Mouse (Mus musculus): ENCODE results near the gene Ptk6. TPM values are rescaled to one million over a fixed set of nuclear protein-coding genes. Genes with fewer than 3 reads are reported as not detected.
A peak's percentile ranks its signal among the peaks of the same experiment; 100 is the strongest.

Ptk6 gene
- polyA plus RNA-seq, 1 experiment from 2014 or later, result not detected

DNA sequence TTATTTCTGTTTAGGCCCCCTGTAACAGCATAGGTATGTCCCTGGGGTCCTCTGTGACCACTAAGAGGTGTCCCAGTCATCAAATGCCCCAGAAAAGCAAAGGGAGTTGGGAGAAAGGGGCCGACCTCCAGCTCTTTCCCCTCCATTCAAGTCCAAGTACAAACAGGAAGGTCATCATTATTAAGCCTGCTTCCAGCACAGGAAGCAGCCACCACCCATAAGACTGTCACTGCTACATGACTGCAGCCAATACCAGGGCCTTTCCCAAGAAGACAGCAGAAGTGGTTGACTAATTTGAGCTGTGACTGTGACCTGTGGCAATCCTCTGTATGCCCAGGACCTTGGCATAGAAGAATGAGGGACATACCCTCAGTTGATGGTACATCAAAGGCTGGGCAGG lies 25.7 kb upstream of the Ptk6 start:
- 54% methylated on average over 1 of the region's 1 CpGs for WGBS
- H3K4me1 ChIP-seq (replicated peaks; ENCODE audit: control insufficient read depth, insufficient read depth, low read length), result no peaks in the 10 kb centered on the region
- H3K4me3 ChIP-seq (ENCODE audit: low read depth, low read length), result no peak overlapping the region
- no peaks in the 10 kb centered on the region for H3K27me3 ChIP-seq (replicated peaks; ENCODE audit: control insufficient read depth, insufficient read depth, low read length)
- no peaks in the 10 kb centered on the region; the same call in 1 of the 2 replicates for H3K36me3 ChIP-seq (ENCODE audit: control insufficient read depth, insufficient read depth, low read length)
- ATAC-seq (replicated peaks; ENCODE audit: low FRiP score) (no peak), DNase-seq (ENCODE audit: low spot score) (no peak)
- H3K9me3 ChIP-seq (ENCODE audit: control insufficient read depth, low read length), result no peaks in the 10 kb centered on the region
- H3K27ac ChIP-seq (ENCODE audit: low read depth, low read length), result no peak overlapping the region
- no peak overlapping the region for H3K4me2 ChIP-seq
- no peak overlapping the region for H3K9ac ChIP-seq (ENCODE audit: low read depth, low read length)

DNA sequence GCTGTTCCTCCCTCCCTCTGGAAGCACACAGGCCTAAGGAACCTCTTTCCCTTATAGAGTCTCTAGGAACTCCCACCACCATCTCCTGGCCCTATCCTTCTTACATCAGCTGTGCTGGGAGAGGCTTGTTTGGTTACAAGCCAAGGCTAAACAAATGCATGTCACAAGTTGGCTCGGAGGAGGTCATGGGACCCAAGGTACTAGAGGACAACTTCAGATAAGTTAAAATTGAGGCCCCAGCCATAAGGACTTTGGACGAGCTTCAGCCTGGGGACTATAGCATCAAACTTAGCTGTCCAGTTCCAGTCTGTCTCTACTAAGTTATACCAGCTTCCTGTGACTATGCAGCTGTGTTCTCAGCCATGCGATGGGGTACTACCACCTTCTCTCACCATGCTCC lies 24.5 kb upstream of the Ptk6 start:
- WGBS, result 82% methylated on average over 3 of the region's 3 CpGs
- Histone ChIP-seq H3K4me2 (no peak overlapping the region), H3K4me1 (replicated peaks; ENCODE audit: control insufficient read depth, insufficient read depth, low read length) (no peaks in the 10 kb centered on the region), H3K27ac (ENCODE audit: low read depth, low read length) (no peak overlapping the region), H3K27me3 (replicated peaks; ENCODE audit: control insufficient read depth, insufficient read depth, low read length) (no peaks in the 10 kb centered on the region), H3K9ac (ENCODE audit: low read depth, low read length) (no peak overlapping the region), H3K36me3 (ENCODE audit: control insufficient read depth, insufficient read depth, low read length) (no peaks in the 10 kb centered on the region; the same call in 1 of the 2 replicates), H3K4me3 (ENCODE audit: low read depth, low read length) (no peak overlapping the region), H3K9me3 (ENCODE audit: control insufficient read depth, low read length) (no peaks in the 10 kb centered on the region)
- DNase-seq (ENCODE audit: low spot score) (no peak), ATAC-seq (replicated peaks; ENCODE audit: low FRiP score) (no peak)

DNA sequence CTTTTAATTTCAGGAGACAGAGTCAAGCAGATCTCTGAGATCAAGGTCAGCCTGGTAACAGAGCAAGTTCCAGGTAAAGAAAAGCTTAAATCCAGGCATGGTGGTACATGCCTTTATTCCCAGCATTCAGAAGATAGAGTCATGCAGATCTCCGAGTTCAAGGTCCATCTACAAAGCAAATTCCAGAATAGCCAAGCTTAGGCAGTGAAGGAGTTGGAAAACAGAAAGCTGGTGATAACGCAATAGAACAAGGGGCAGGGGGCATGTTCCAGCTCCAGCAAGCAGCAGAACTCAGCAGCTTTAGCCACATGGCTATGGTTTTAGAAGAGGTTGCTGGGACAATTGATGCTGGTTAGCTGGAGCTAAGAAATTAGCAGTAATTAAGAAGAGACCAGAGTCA lies 22.4 kb upstream of the Ptk6 start:
- no peak overlapping the region for H3K4me3 ChIP-seq (ENCODE audit: low read depth, low read length)
- H3K27ac ChIP-seq (ENCODE audit: low read depth, low read length), result no peak overlapping the region
- no peaks in the 10 kb centered on the region for H3K36me3 ChIP-seq (ENCODE audit: control insufficient read depth, insufficient read depth, low read length)
- no peak overlapping the region for H3K9ac ChIP-seq (ENCODE audit: low read depth, low read length)
- H3K4me1 ChIP-seq (replicated peaks; ENCODE audit: control insufficient read depth, insufficient read depth, low read length), result peaks cover 5% of the 10 kb centered on the region
- no peaks in the 10 kb centered on the region for H3K9me3 ChIP-seq (ENCODE audit: control insufficient read depth, low read length)
- DNase-seq (ENCODE audit: low spot score) (no peak), ATAC-seq (replicated peaks; ENCODE audit: low FRiP score) (no peak)
- H3K4me2 ChIP-seq, result no peak overlapping the region
- no peaks in the 10 kb centered on the region for H3K27me3 ChIP-seq (replicated peaks; ENCODE audit: control insufficient read depth, insufficient read depth, low read length)
- WGBS, result 80% methylated on average over 2 of the region's 2 CpGs

GRCm38 (mm10) chr2:181220361-181220760 lies 17.8 kb upstream of the Ptk6 start:
- no peak for DNase-seq (ENCODE audit: low spot score)
- 40% methylated on average over 2 of the region's 2 CpGs for WGBS
- no peak overlapping the region for H3K9ac ChIP-seq (ENCODE audit: low read depth, low read length)
- peak overlapping the region; percentile 25 for H3K4me3 ChIP-seq (ENCODE audit: low read depth, low read length)
- H3K36me3 ChIP-seq (ENCODE audit: control insufficient read depth, insufficient read depth, low read length), result no peaks in the 10 kb centered on the region
- H3K9me3 ChIP-seq (ENCODE audit: control insufficient read depth, low read length), result no peaks in the 10 kb centered on the region
- H3K27me3 ChIP-seq (replicated peaks; ENCODE audit: control insufficient read depth, insufficient read depth, low read length), result peaks cover 3% of the 10 kb centered on the region; the same call in 1 of the 2 replicates
- no peak overlapping the region for H3K27ac ChIP-seq (ENCODE audit: low read depth, low read length)
- ATAC-seq (replicated peaks; ENCODE audit: low FRiP score), result no peak
- H3K4me1 ChIP-seq (replicated peaks; ENCODE audit: control insufficient read depth, insufficient read depth, low read length), result peaks cover 10% of the 10 kb centered on the region
- H3K4me2 ChIP-seq, result peak overlapping the region; percentile 67

DNA sequence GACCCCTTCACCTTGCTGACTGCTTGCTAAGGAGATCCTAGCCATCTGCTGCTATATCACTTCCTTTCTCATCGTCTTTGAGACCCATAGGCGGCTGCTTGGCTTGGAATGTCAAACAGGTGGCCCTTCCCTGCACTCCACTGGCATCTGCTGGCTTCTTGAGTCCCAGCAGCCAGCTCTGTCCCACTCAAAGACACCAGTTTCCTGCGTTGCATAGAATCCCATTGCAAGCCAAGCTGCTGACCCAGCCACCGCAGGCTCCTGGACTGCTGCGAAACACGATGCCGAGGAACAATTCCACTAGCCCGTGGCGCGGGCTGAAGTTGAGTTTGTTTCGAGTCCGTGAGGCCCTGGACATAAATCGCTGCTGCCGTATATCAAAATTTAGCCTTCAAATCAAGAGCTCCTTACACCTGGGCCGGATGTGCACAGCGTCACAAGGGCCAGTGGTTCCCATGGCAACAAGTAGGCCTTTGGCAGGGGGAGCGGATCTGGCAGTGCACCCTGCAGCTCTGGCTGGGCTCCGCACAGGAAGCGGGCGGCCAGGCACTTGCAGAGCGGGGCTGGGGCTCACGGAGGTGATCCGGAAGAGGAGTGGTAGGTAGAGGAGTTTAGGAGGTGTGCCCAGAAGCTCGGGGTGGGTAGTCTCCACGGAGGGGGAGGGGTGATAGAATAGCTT lies 17.1 kb upstream of the Ptk6 start, which contains the start of gene Fndc11:
Gene Fndc11, plus strand, starts transcription at position 476 of the 679 bp plus-strand sequence.
- ATAC-seq (replicated peaks; ENCODE audit: low FRiP score) (peak; percentile 81), DNase-seq (ENCODE audit: low spot score) (peak; percentile 75)
- Histone ChIP-seq H3K27me3 (replicated peaks; ENCODE audit: control insufficient read depth, insufficient read depth, low read length) (peaks cover 3% of the 10 kb centered on the region; the same call in 1 of the 2 replicates), H3K9ac (ENCODE audit: low read depth, low read length) (peak within 1 kb of the TSS; percentile 7; the same call in 1 of the 2 replicates), H3K4me2 (peak within 1 kb of the TSS; percentile 67), H3K27ac (ENCODE audit: low read depth, low read length) (no peak within 1 kb of the TSS), H3K36me3 (ENCODE audit: control insufficient read depth, insufficient read depth, low read length) (no peaks in the 10 kb centered on the region), H3K4me3 (ENCODE audit: low read depth, low read length) (peak within 1 kb of the TSS; percentile 25), H3K9me3 (ENCODE audit: control insufficient read depth, low read length) (no peaks in the 10 kb centered on the region), H3K4me1 (replicated peaks; ENCODE audit: control insufficient read depth, insufficient read depth, low read length) (peaks cover 10% of the 10 kb centered on the region)
- WGBS, result 6% methylated on average over 25 of the region's 25 CpGs

DNA sequence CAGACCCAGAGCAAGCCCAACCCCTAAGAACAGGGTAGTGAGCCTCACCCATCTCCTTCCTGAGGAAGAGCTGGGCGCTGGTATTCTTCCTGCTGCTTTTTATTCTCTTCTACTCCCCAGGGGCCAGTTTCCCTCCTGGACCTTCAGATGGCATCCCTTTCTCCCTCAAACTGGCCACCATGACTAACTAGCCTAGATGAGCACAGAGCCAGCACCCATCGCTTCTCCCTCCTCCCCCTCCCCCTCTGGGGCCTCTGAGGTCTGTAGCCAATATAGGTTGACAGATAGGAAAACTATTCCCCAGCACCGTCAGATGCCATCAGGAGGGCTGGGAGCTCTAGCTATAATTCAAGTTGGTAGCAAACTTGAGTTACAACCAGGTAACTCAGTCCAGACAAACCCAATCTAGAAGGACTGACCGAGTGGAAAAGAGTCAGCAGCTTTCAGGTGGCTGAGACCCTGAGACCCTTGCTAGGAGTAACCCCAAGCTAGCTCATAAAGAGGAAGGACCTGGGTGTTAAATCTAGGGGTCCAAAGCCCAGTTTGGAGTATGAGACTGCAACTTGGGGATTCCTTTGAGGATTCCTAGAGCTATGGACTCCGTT lies 16.4 kb upstream of the Ptk6 start:
- Histone ChIP-seq H3K4me1 (replicated peaks; ENCODE audit: control insufficient read depth, insufficient read depth, low read length) (peaks cover 10% of the 10 kb centered on the region), H3K27ac (ENCODE audit: low read depth, low read length) (no peak overlapping the region), H3K4me3 (ENCODE audit: low read depth, low read length) (no peak overlapping the region), H3K9me3 (ENCODE audit: control insufficient read depth, low read length) (no peaks in the 10 kb centered on the region), H3K27me3 (replicated peaks; ENCODE audit: control insufficient read depth, insufficient read depth, low read length) (peaks cover 9% of the 10 kb centered on the region), H3K4me2 (peak overlapping the region; percentile 67; the same call in 1 of the 2 replicates), H3K36me3 (ENCODE audit: control insufficient read depth, insufficient read depth, low read length) (no peaks in the 10 kb centered on the region), H3K9ac (ENCODE audit: low read depth, low read length) (no peak overlapping the region)
- 44% methylated on average over 5 of the region's 5 CpGs for WGBS
- ATAC-seq (replicated peaks; ENCODE audit: low FRiP score) (no peak), DNase-seq (ENCODE audit: low spot score) (no peak)

DNA sequence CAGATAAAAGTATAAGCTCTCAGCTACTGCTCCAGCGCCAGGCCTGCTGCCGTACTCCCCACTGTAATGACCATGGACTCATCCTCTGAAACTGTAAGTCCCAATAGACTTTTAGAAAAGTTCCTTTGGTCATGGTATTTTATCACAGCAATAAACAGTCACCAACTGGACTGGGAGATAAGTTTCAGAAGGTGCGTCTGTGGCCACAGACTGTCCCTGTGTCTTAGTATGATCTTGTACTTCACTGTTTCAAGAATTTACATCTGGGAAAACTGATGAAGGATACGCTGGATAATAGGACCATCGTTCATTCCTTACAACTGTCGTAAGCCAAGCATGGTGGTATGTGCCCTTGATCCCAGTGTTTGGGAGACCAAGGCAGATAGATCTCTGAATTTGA lies 13.4 kb upstream of the Ptk6 start:
- Histone ChIP-seq H3K9me3 (ENCODE audit: control insufficient read depth, low read length) (no peaks in the 10 kb centered on the region), H3K4me3 (ENCODE audit: low read depth, low read length) (no peak overlapping the region), H3K27me3 (replicated peaks; ENCODE audit: control insufficient read depth, insufficient read depth, low read length) (peaks cover 38% of the 10 kb centered on the region), H3K4me2 (no peak overlapping the region), H3K36me3 (ENCODE audit: control insufficient read depth, insufficient read depth, low read length) (no peaks in the 10 kb centered on the region), H3K4me1 (replicated peaks; ENCODE audit: control insufficient read depth, insufficient read depth, low read length) (peaks cover 16% of the 10 kb centered on the region), H3K9ac (ENCODE audit: low read depth, low read length) (no peak overlapping the region), H3K27ac (ENCODE audit: low read depth, low read length) (no peak overlapping the region)
- WGBS, result 71% methylated on average over 6 of the region's 6 CpGs
- no peak for DNase-seq (ENCODE audit: low spot score)
- ATAC-seq (replicated peaks; ENCODE audit: low FRiP score), result no peak

- ATAC-seq (replicated peaks; ENCODE audit: low FRiP score) (peak; percentile 72), DNase-seq (ENCODE audit: low spot score) (peak; percentile 51)
- H3K27me3 ChIP-seq (replicated peaks; ENCODE audit: control insufficient read depth, insufficient read depth, low read length), result peaks cover 45% of the 10 kb centered on the region
- no peaks in the 10 kb centered on the region for H3K9me3 ChIP-seq (ENCODE audit: control insufficient read depth, low read length)
- H3K4me1 ChIP-seq (replicated peaks; ENCODE audit: control insufficient read depth, insufficient read depth, low read length), result peaks cover 6% of the 10 kb centered on the region; the same call in 1 of the 2 replicates
- no peak within 1 kb of the TSS for H3K9ac ChIP-seq (ENCODE audit: low read depth, low read length)
- H3K36me3 ChIP-seq (ENCODE audit: control insufficient read depth, insufficient read depth, low read length), result no peaks in the 10 kb centered on the region
- H3K4me2 ChIP-seq, result peak within 1 kb of the TSS; percentile 58
- peak within 1 kb of the TSS; percentile 31 for H3K4me3 ChIP-seq (ENCODE audit: low read depth, low read length)
- H3K27ac ChIP-seq (ENCODE audit: low read depth, low read length), result no peak within 1 kb of the TSS
- 3% methylated on average over 17 of the region's 17 CpGs for WGBS
Measured at GRCm38 (mm10) chr2:181213021-181213445, 10.4 kb upstream of the Ptk6 start, which contains the start of gene Srms. Gene Srms (minus strand): TSS chr2:181213185.
